Mouse (Mus musculus) Patski (cell line): ENCODE measurements at regions not wholly inside any gene's neighbourhood (a gene's known extent, or its start where the extent isn't known, plus 50 kb on each side); places are given as distances from the start of the nearest gene placed in this dataset.
A peak's percentile ranks its signal among the peaks of the same experiment; 100 is the strongest.

ENCODE experiments used
- ATAC-seq: fragments of 100-300 bp; one replicate; pipeline ENCODE4 v1.8.0; 2021
- CTCF ChIA-PET: fragments of 350-600 bp; sonication (Branson Sonifier 250); formaldehyde crosslinking; loops from one replicate; lab custom pipeline; 2022; ENCODE audit warnings: inconsistent platforms; lab: Charles Lee
- POLR2A ChIA-PET: fragments of 350-600 bp; sonication (Branson Sonifier 250); formaldehyde crosslinking; loops from one replicate; lab custom pipeline; 2022; ENCODE audit warnings: antibody characterized with exemption, inconsistent platforms; lab: Charles Lee
- DNase-seq: peaks from one replicate; pipeline ENCODE4 v3.0.0-alpha.2; 2011; ENCODE audit warnings: low read depth, low spot score
- H3K27me3 ChIP-seq: fragments of 371-371 bp; one replicate; pipeline ENCODE4 v1.5.1; 2021
- CTCF ChIP-seq: fragments of 100-300 bp; IDR thresholded peaks from one replicate; pipeline ENCODE4 v1.5.1; 2021
- in situ Hi-C: fragments of 300-500 bp; cut with MboI; formaldehyde crosslinking; loops from 3 replicates; pipeline ENCODE4 v1.11.1; 2018; ENCODE audit warnings: low pct_unique_long_range_greater_than_20kb, mixed read lengths

GRCm38 (mm10) chr11:113101534-113101933 is 319.5 kb downstream of the Sox9 start:
- in situ Hi-C loops: loop anchor here (5.0 kb wide), 1 partner anchor 39 kb away; no protein-coding TSS in a partner anchor
- CTCF ChIA-PET: no interaction called here
- no peaks in the 10 kb centered on the region for H3K27me3 ChIP-seq
- no peak for ATAC-seq
- no peak for DNase-seq
- POLR2A ChIA-PET: no interaction called here
- TF ChIP-seq CTCF: no peak

- H3K27me3 ChIP-seq: no peaks in the 10 kb centered on the region
- in situ Hi-C loops: loop anchor here (5.0 kb wide), 1 partner anchor 41 kb away; no protein-coding TSS in a partner anchor
- POLR2A ChIA-PET: no interaction called here
- ATAC-seq (peak; percentile 98), DNase-seq (peak; percentile 83)
- no peak for TF ChIP-seq CTCF
- CTCF ChIA-PET: interaction anchor here (0.8 kb wide), 1 partner anchor 16 kb away, joined by 3 read pairs; no protein-coding TSS in a partner anchor
Observed at GRCm38 (mm10) chr11:113103161-113103845, 321.3 kb downstream of the Sox9 start.

GRCm38 (mm10) chr11:113105371-113105770 is 323.3 kb downstream of the Sox9 start:
- ATAC-seq (no peak), DNase-seq (no peak)
- in situ Hi-C loops: no loop called here
- POLR2A ChIA-PET: no interaction called here
- TF ChIP-seq CTCF: no peak
- CTCF ChIA-PET: no interaction called here
- H3K27me3 ChIP-seq: no peaks in the 10 kb centered on the region

GRCm38 (mm10) chr11:113107205-113107844 is 325.3 kb downstream of the Sox9 start:
- DNase-seq (no peak), ATAC-seq (no peak)
- no peak for TF ChIP-seq CTCF
- CTCF ChIA-PET: no interaction called here
- in situ Hi-C loops: no loop called here
- POLR2A ChIA-PET: no interaction called here
- no peaks in the 10 kb centered on the region for H3K27me3 ChIP-seq

- ChIA-PET CTCF (interaction anchor here (1.1 kb wide), 1 partner anchor 57 kb away, joined by 3 read pairs; no protein-coding TSS in a partner anchor), POLR2A (no interaction called here)
- ATAC-seq: no peak
- H3K27me3 ChIP-seq: no peaks in the 10 kb centered on the region
- TF ChIP-seq CTCF: no peak
- in situ Hi-C loops: no loop called here
- no peak for DNase-seq
Observed at GRCm38 (mm10) chr11:113107966-113108699, 326.1 kb downstream of the Sox9 start.

GRCm38 (mm10) chr11:113109096-113109495 is 327.1 kb downstream of the Sox9 start:
- no peaks in the 10 kb centered on the region for H3K27me3 ChIP-seq
- no peak for TF ChIP-seq CTCF
- ChIA-PET CTCF (interaction anchor here (1.1 kb wide), 1 partner anchor 56 kb away, joined by 3 read pairs; no protein-coding TSS in a partner anchor), POLR2A (no interaction called here)
- in situ Hi-C loops: no loop called here
- no peak for ATAC-seq
- no peak for DNase-seq

GRCm38 (mm10) chr11:113113220-113113817 is 331.3 kb downstream of the Sox9 start:
- no peak for ATAC-seq
- in situ Hi-C loops: no loop called here
- CTCF ChIA-PET: interaction anchor here (1.8 kb wide), 1 partner anchor 21 kb away, joined by 4 read pairs; no protein-coding TSS in a partner anchor
- H3K27me3 ChIP-seq: no peaks in the 10 kb centered on the region
- POLR2A ChIA-PET: no interaction called here
- TF ChIP-seq CTCF: no peak
- no peak for DNase-seq

GRCm38 (mm10) chr11:113117179-113117898 is 335.3 kb downstream of the Sox9 start:
- ATAC-seq (no peak), DNase-seq (no peak)
- POLR2A ChIA-PET: no interaction called here
- TF ChIP-seq CTCF: no peak
- CTCF ChIA-PET: no interaction called here
- in situ Hi-C loops: no loop called here
- H3K27me3 ChIP-seq: no peaks in the 10 kb centered on the region

GRCm38 (mm10) chr11:113120570-113120969 is 338.5 kb downstream of the Sox9 start:
- ATAC-seq: no peak
- TF ChIP-seq CTCF: no peak
- in situ Hi-C loops: no loop called here
- no peak for DNase-seq
- no peaks in the 10 kb centered on the region for H3K27me3 ChIP-seq
- CTCF ChIA-PET: no interaction called here
- POLR2A ChIA-PET: no interaction called here

GRCm38 (mm10) chr11:113121307-113121706 is 339.3 kb downstream of the Sox9 start:
- DNase-seq: no peak
- no peak for TF ChIP-seq CTCF
- POLR2A ChIA-PET: no interaction called here
- H3K27me3 ChIP-seq: no peaks in the 10 kb centered on the region
- no peak for ATAC-seq
- in situ Hi-C loops: no loop called here
- CTCF ChIA-PET: no interaction called here
